Mouse (Mus musculus): ENCODE data around the gene Kmt2a. TPM values are rescaled to one million over a fixed set of nuclear protein-coding genes. Genes with fewer than 3 reads are reported as not detected.
A peak's percentile ranks its signal among the peaks of the same experiment; 100 is the strongest.

Gene Kmt2a
- total RNA-seq, 2 experiments from 2014 or later: 11.8 to 14.3 TPM

GRCm38 (mm10) chr9:44832356-44832755 is 48.7 kb downstream of the Kmt2a start:
- DNase-seq: no peak
- intact Hi-C loops (cut with DNase I; ENCODE audit: low total_unique reads): no loop called here

- intact Hi-C loops (cut with DNase I; ENCODE audit: low total_unique reads): no loop called here
- DNase-seq: no peak
Observed at GRCm38 (mm10) chr9:44830506-44830905, 50.6 kb downstream of the Kmt2a start.

- no peak for DNase-seq
- intact Hi-C loops (cut with DNase I; ENCODE audit: low total_unique reads): no loop called here
Observed at GRCm38 (mm10) chr9:44828944-44829343, 52.2 kb downstream of the Kmt2a start.

GRCm38 (mm10) chr9:44826660-44827059 is 54.4 kb downstream of the Kmt2a start:
- no peak for DNase-seq
- intact Hi-C loops (cut with DNase I; ENCODE audit: low total_unique reads): no loop called here

- intact Hi-C loops (cut with DNase I; ENCODE audit: low total_unique reads): no loop called here
- DNase-seq: peak; percentile 61
Observed at GRCm38 (mm10) chr9:44819920-44820827, 60.9 kb downstream of the Kmt2a start.

- intact Hi-C loops (cut with DNase I; ENCODE audit: low total_unique reads): no loop called here
- DNase-seq: no peak
Observed at GRCm38 (mm10) chr9:44817522-44817921, 63.6 kb downstream of the Kmt2a start.

- no peak for DNase-seq
- intact Hi-C loops (cut with DNase I; ENCODE audit: low total_unique reads): no loop called here
Observed at GRCm38 (mm10) chr9:44814179-44814578, 66.9 kb downstream of the Kmt2a start.

- intact Hi-C loops (cut with DNase I; ENCODE audit: low total_unique reads): no loop called here
Observed at GRCm38 (mm10) chr9:44810316-44810715, 70.8 kb downstream of the Kmt2a start.

GRCm38 (mm10) chr9:44807778-44808177 is 73.3 kb downstream of the Kmt2a start:
- intact Hi-C loops (cut with DNase I; ENCODE audit: low total_unique reads): no loop called here
- DNase-seq: no peak

More at GRCm38 (mm10) chr9:44810316-44810715, 70.8 kb downstream of the Kmt2a start:
- DNase-seq: no peak

- intact Hi-C loops (cut with DNase I; ENCODE audit: low total_unique reads): no loop called here
Observed at GRCm38 (mm10) chr9:44807141-44807540, 74.0 kb downstream of the Kmt2a start.

GRCm38 (mm10) chr9:44805536-44805935 is 75.6 kb downstream of the Kmt2a start:
- intact Hi-C loops (cut with DNase I; ENCODE audit: low total_unique reads): no loop called here

More at GRCm38 (mm10) chr9:44807141-44807540, 74.0 kb downstream of the Kmt2a start:
- DNase-seq: no peak

GRCm38 (mm10) chr9:44804678-44805077 is 76.4 kb downstream of the Kmt2a start:
- intact Hi-C loops (cut with DNase I; ENCODE audit: low total_unique reads): no loop called here
- no peak for DNase-seq

More at GRCm38 (mm10) chr9:44805536-44805935, 75.6 kb downstream of the Kmt2a start:
- no peak for DNase-seq

GRCm38 (mm10) chr9:44802808-44803450 is 78.2 kb downstream of the Kmt2a start, which contains the start of gene Ttc36:
Gene Ttc36 (minus strand): TSS chr9:44803072.
- intact Hi-C loops (cut with DNase I; ENCODE audit: low total_unique reads): no loop called here
- no peak for DNase-seq

- intact Hi-C loops (cut with DNase I; ENCODE audit: low total_unique reads): no loop called here
- no peak for DNase-seq
Observed at GRCm38 (mm10) chr9:44801669-44802068, 79.4 kb downstream of the Kmt2a start.

GRCm38 (mm10) chr9:44799958-44800324 is 81.2 kb downstream of the Kmt2a start:
- DNase-seq: no peak
- intact Hi-C loops (cut with DNase I; ENCODE audit: low total_unique reads): no loop called here

GRCm38 (mm10) chr9:44799102-44799957 is 81.8 kb downstream of the Kmt2a start, which contains the start of gene Tmem25:
Gene Tmem25 (minus strand): TSS chr9:44799307.
- intact Hi-C loops (cut with DNase I; ENCODE audit: low total_unique reads): no loop called here
- DNase-seq: peak; percentile 85

GRCm38 (mm10) chr9:44798298-44798697 is 82.8 kb downstream of the Kmt2a start:
- DNase-seq: peak; percentile 54
- intact Hi-C loops (cut with DNase I; ENCODE audit: low total_unique reads): no loop called here

- intact Hi-C loops (cut with DNase I; ENCODE audit: low total_unique reads): no loop called here
- DNase-seq: no peak
Observed at GRCm38 (mm10) chr9:44792842-44793241, 88.3 kb downstream of the Kmt2a start.

- DNase-seq: peak; percentile 94
- intact Hi-C loops (cut with DNase I; ENCODE audit: low total_unique reads): no loop called here
Observed at GRCm38 (mm10) chr9:44772750-44773651, 108.1 kb downstream of the Kmt2a start.

Measured in gastrocnemius, postnatal 14 days (tissue).